Mouse (Mus musculus): ENCODE measurements around the gene Tnfrsf1b.
"Not testable (repeated sequence)": the region's sequence is repeated elsewhere in the genome, so short reads cannot be mapped to it uniquely, and the experiment has no call there.

Gene Tnfrsf1b

DNA sequence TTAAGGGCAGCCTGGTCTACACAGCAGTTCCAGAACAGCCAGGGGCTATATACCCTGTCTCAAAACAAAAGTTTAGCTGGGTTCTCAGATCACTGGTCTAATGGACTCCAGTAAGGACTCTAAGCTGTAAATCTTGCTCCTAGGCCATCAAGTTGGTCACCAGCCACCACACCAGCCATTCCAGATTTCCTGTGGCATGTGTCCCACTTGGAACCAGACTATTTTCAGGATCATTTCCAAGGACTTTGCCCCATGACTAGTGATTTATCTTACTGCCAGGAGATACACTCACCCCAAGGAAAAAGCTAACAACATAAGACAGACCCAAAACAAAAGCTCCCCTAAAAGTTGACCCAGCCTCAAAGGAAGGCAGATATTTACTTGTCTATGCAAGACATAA is 54.0 kb downstream of the Tnfrsf1b start:
- no peak for DNase-seq (ENCODE audit: low spot score in 2 of 2)

DNA sequence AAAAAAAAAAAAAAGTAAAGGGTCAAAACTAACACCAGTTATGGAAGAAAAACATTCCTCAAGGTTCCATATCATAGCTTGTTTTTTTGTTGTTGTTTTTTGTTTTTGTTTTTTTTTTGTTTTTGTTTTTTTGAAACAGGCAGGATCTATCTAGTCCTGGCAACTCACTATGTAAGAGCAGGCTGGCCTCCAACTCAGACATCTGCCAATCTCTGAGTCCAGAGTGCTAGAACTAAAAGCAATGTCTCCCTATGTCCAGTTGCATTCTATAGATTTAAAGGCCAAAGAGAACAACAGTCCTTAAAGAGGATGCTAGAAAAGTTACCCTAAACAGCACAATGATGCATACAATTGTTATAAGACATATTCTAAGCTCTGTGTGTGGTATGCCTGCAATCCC is 58.1 kb downstream of the Tnfrsf1b start:
- no peak for DNase-seq (ENCODE audit: low spot score in 2 of 2)

DNA sequence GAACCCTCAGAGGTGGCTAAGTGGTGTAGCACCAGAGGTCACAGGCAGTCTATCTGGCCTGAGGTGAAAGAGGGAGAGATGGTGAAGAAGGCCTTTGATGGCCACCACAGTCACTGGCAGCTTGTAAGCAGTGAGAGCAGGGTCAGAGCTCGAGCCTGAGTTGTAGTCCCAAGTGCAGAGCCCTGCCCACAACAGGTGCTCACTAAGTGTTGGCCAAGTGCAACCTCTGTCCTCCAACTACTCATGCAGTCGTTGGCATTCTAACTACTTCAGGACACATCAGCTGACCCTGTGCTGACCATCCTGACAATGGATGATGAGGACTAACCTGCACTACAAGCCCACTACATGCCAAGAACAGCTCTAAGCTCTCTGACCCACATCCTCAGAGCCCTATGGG is 59.1 kb downstream of the Tnfrsf1b start:
- DNase-seq (ENCODE audit: low spot score in 2 of 2), result no peak

- no peak for DNase-seq (ENCODE audit: low spot score in 2 of 2)
These were observed 67.6 kb downstream of the Tnfrsf1b start for GRCm38 (mm10) chr4:145178918-145179549.

GRCm38 (mm10) chr4:145165542-145165941 is 81.1 kb downstream of the Tnfrsf1b start:
- not testable (repeated sequence) for DNase-seq (ENCODE audit: low spot score in 2 of 2)

- no peak for DNase-seq (ENCODE audit: low spot score in 2 of 2)
These were observed 82.6 kb downstream of the Tnfrsf1b start for GRCm38 (mm10) chr4:145164111-145164510.
